Mouse (Mus musculus): ENCODE data around the gene Susd3.

DNA sequence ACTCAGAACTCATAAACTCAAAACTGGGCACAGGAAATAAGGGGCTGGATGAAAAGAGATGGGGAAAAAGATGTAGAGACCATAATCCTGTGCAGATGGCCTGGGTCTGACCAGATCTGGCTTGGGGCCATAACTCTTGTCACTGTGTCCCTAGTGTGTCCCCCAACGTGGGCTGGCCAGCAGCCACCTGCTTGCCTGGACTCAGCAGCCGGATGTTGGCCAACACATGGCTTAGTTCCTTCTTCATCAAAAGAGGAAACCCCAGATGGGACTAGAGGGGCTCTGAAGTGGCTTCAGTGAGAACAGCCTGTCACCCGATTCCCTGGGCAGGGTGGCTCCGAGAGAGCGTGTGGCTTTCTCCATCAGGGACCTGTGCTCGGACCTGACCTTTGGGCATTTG lies 51.7 kb downstream of the Susd3 start:
- no peak for TF ChIP-seq CTCF (IDR thresholded peaks at IDR 0.05; ENCODE audit: low read depth)
- no peak for TF ChIP-seq EP300 (IDR thresholded peaks at IDR 0.05; ENCODE audit: low read depth)

Measured in liver, postnatal 0 days (tissue).